Mouse (Mus musculus) lung, embryonic 16.5 days (tissue): ENCODE results near the gene Csnk1d. TPM values are rescaled to one million over a fixed set of nuclear protein-coding genes. Genes with fewer than 3 reads are reported as not detected.

Source experiments
- ATAC-seq: fragments of 200-750 bp; cut with Nextera tagmentation; 2 replicates; pipeline ENCODE4 v1.8.0; 2017; ENCODE audit warnings: low read depth, mild to moderate bottlenecking, moderate library complexity
- H3K27ac ChIP-seq: fragments of 300-500 bp; sonication (generic); 2 replicates; pipeline ENCODE4 v1.5.1; 2014; ENCODE audit warnings: mild to moderate bottlenecking, control low read depth, low read length
- H3K27me3 ChIP-seq: fragments of 300-500 bp; sonication (generic); 2 replicates; pipeline ENCODE4 v1.6.1; 2014; ENCODE audit warnings: low read depth, low read length, mixed read lengths; ENCODE audit not compliant: control insufficient read depth, insufficient read depth
- H3K36me3 ChIP-seq: fragments of 300-500 bp; sonication (generic); 2 replicates; pipeline ENCODE4 v1.6.1; 2014; ENCODE audit warnings: low read length; ENCODE audit not compliant: control insufficient read depth, insufficient read depth
- H3K4me1 ChIP-seq: fragments of 300-500 bp; sonication (generic); replicated peaks from 2 replicates; pipeline ENCODE4 v1.6.1; 2014; ENCODE audit warnings: low read length, mixed read lengths; ENCODE audit not compliant: control insufficient read depth, insufficient read depth
- H3K4me2 ChIP-seq: fragments of 300-500 bp; sonication (generic); 2 replicates; pipeline ENCODE4 v1.6.1; 2014; ENCODE audit warnings: low read depth, low read length, control low read depth
- H3K4me3 ChIP-seq: fragments of 300-500 bp; sonication (generic); 2 replicates; pipeline ENCODE4 v1.5.1; 2014; ENCODE audit warnings: mild to moderate bottlenecking, low read length, control low read depth
- H3K9ac ChIP-seq: fragments of 300-500 bp; sonication (generic); 2 replicates; pipeline ENCODE4 v1.6.1; 2014; ENCODE audit warnings: low read length, control low read depth
- H3K9me3 ChIP-seq: fragments of 300-500 bp; sonication (generic); 2 replicates; pipeline ENCODE4 v1.6.1; 2016; ENCODE audit warnings: low read length; ENCODE audit not compliant: control insufficient read depth
- WGBS: fragments of 180-500 bp; shearing (Covaris S2); extraction: QIAGEN DNeasy Blood & Tissue Kit; methylation state at CpG from one replicate; pipeline ENCODE4 v1.1.7; 2014; 5-methylcytosine and 5-hydroxymethylcytosine counted together
- polyA plus RNA-seq: library from polyadenylated mRNA; unstranded; fragments of >200 nt; fragmentation: Nextera tagmentation; extraction: Ambion mirVana; gene quantifications from 2 replicates; pipeline ENCODE4 v1.2.1, GENCODE M21; 2015

Csnk1d gene
- polyA plus RNA-seq, 1 experiment from 2014 or later: 121 TPM

GRCm38 (mm10) chr11:120938795-120939194 is 52.3 kb downstream of the Csnk1d start:
- WGBS: 29% methylated on average over 4 of the region's 4 CpGs
- Histone ChIP-seq H3K36me3 (no peaks in the 10 kb centered on the region), H3K9ac (no peak overlapping the region), H3K27me3 (no peaks in the 10 kb centered on the region), H3K27ac (no peak overlapping the region), H3K4me3 (no peak overlapping the region), H3K4me1 (no peaks in the 10 kb centered on the region), H3K9me3 (no peaks in the 10 kb centered on the region), H3K4me2 (no peak overlapping the region)
- ATAC-seq: no peak; the same call in 1 of the 2 replicates

- H3K9ac ChIP-seq: no peak overlapping the region
- H3K36me3 ChIP-seq: no peaks in the 10 kb centered on the region
- H3K4me2 ChIP-seq: no peak overlapping the region
- H3K4me1 ChIP-seq: no peaks in the 10 kb centered on the region
- H3K27me3 ChIP-seq: no peaks in the 10 kb centered on the region
- WGBS: 97% methylated on average over 1 of the region's 1 CpGs
- no peak overlapping the region for H3K4me3 ChIP-seq
- no peak for ATAC-seq
- no peaks in the 10 kb centered on the region for H3K9me3 ChIP-seq
- H3K27ac ChIP-seq: no peak overlapping the region
Measured at GRCm38 (mm10) chr11:120937976-120938375, 53.2 kb downstream of the Csnk1d start.

DNA sequence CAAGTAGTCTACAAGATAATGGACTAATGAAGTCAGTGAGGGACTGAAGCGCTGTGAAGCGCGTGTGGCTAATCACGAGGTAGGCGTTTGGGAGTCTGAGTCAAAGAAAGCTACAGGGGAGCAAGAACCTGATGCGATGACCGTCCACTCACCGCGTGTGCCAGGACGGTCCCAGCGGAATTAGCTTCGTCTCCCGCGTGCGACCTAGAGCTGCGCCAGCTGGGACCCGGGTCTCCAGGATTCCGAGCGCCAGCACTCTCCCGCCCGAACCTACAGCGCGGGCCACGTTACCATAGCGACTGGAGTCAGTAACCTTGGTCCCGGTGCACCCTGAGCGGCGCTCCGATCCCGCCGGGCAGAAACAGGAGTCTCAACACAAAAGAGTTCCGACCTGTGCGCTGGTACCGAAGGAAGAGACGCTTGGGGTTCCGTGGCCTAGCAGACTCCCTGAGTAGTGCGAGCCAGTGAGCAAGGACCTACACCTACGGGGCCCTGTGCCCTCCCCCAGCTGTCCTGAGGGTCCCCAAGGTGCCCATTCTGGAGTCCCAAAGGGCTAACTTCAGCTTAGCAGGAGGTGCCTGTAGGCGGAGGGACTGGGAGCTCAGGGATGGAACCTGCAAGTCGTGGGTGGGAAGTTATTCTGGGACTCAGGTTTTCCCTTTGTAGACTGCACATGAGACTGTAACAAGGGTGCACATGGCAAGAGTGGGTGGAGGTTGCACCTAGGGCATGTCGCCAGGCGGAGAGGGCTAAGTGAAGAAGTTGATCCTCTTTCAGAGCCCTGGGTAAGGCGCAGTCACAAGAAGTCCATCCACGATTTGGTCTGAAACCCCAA is 58.3 kb downstream of the Csnk1d start, which contains the start of gene Ccdc57:
Ccdc57 (minus strand) TSS at position 309 of the 835 bp plus-strand sequence.
- ATAC-seq: peak; percentile 96
- WGBS: 10% methylated on average over 44 of the region's 44 CpGs
- no peaks in the 10 kb centered on the region for H3K9me3 ChIP-seq
- H3K4me3 ChIP-seq: peak within 1 kb of the TSS; percentile 80
- no peak within 1 kb of the TSS for H3K27ac ChIP-seq
- peak within 1 kb of the TSS; percentile 64 for H3K9ac ChIP-seq
- peak within 1 kb of the TSS; percentile 58 for H3K4me2 ChIP-seq
- no peaks in the 10 kb centered on the region for H3K27me3 ChIP-seq
- H3K36me3 ChIP-seq: no peaks in the 10 kb centered on the region
- peaks cover 2% of the 10 kb centered on the region; the same call in 1 of the 2 replicates for H3K4me1 ChIP-seq

DNA sequence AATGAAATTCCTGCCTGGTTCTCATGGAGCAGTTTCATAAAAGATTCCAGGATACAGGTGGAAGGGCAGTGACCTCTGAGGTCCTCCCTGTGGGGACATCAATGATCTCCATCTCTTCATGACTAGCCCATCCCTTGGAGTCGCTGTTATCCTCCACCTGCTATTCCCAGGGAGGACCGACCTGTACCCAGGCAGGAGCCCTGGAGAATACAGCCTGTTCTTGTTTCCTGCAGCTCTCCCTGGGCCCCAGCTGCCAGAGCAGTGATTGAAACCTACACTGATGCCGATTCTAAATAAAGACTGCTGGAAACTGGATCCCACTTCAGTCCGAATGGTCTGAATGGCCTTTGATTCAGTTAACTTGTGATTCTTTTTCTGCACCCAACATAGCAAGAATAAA is 59.7 kb downstream of the Csnk1d start:
- Histone ChIP-seq H3K9ac (no peak overlapping the region), H3K36me3 (no peaks in the 10 kb centered on the region), H3K4me3 (no peak overlapping the region), H3K4me1 (peaks cover 2% of the 10 kb centered on the region; the same call in 1 of the 2 replicates), H3K27me3 (no peaks in the 10 kb centered on the region), H3K9me3 (no peaks in the 10 kb centered on the region), H3K27ac (no peak overlapping the region), H3K4me2 (0 out of 2 replicates have a peak overlapping the region, but pooled peaks have one; percentile 58)
- no peak for ATAC-seq
- 95% methylated on average over 4 of the region's 4 CpGs for WGBS

GRCm38 (mm10) chr11:120928468-120928867 is 62.7 kb downstream of the Csnk1d start:
- H3K4me3 ChIP-seq: no peak overlapping the region
- H3K9me3 ChIP-seq: no peaks in the 10 kb centered on the region
- no peak overlapping the region for H3K27ac ChIP-seq
- ATAC-seq: no peak
- 85% methylated on average over 4 of the region's 4 CpGs for WGBS
- H3K9ac ChIP-seq: no peak overlapping the region
- H3K36me3 ChIP-seq: no peaks in the 10 kb centered on the region; the same call in 1 of the 2 replicates
- no peaks in the 10 kb centered on the region for H3K27me3 ChIP-seq
- H3K4me2 ChIP-seq: no peak overlapping the region
- H3K4me1 ChIP-seq: peaks cover 2% of the 10 kb centered on the region; the same call in 1 of the 2 replicates

DNA sequence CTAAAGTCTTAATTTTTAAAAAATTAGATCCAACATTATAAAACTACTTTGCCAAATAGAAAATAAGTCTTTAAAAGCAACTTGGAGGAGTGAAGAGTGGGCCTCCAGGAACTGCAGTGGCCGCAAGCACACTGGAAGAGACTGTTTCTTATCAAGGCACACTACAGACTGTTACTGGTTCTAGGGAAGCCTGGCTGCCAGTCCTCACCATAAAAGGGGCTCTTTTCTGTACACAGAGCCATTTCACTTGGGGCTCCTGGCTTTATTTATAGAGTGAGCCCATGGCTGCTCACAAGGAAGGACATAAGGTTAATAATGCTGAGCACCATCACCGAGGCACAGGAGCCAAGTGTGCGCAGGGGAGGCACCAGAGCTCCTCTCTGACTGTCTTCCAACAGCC is 68.6 kb downstream of the Csnk1d start:
- Histone ChIP-seq H3K9ac (no peak overlapping the region), H3K4me3 (no peak overlapping the region), H3K4me2 (no peak overlapping the region), H3K9me3 (no peaks in the 10 kb centered on the region), H3K36me3 (peaks cover 11% of the 10 kb centered on the region; the same call in 1 of the 2 replicates), H3K27me3 (no peaks in the 10 kb centered on the region), H3K27ac (no peak overlapping the region), H3K4me1 (no peaks in the 10 kb centered on the region)
- WGBS: 90% methylated on average over 3 of the region's 3 CpGs
- no peak for ATAC-seq

DNA sequence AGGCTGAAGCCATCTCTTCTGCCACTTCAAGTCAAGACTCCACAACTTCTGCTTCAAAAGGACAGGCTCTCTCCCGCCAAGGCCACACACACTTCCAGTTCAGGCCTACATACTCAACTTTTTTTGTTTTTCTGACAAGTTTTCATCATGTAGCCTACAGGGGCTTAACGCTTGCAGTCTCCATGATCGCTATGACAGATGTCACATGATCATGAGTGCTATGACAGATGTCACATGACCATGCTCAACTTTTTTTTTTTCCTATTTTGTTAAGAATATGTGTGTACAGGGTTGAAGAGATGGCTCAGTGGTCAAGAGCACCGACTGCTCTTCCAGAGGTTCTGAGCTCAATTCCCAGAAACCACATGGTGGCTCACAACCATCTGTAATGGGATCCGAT is 73.4 kb downstream of the Csnk1d start:
- ATAC-seq: no peak
- WGBS: 95% methylated on average over 5 of the region's 5 CpGs
- H3K36me3 ChIP-seq: peaks cover 18% of the 10 kb centered on the region; the same call in 1 of the 2 replicates

GRCm38 (mm10) chr11:120916477-120916876 is 74.7 kb downstream of the Csnk1d start:
- H3K4me3 ChIP-seq: no peak overlapping the region
- no peaks in the 10 kb centered on the region for H3K27me3 ChIP-seq
- ATAC-seq: no peak
- H3K27ac ChIP-seq: no peak overlapping the region
- H3K9ac ChIP-seq: no peak overlapping the region
- H3K9me3 ChIP-seq: no peaks in the 10 kb centered on the region
- peaks cover 18% of the 10 kb centered on the region; the same call in 1 of the 2 replicates for H3K36me3 ChIP-seq
- no peaks in the 10 kb centered on the region for H3K4me1 ChIP-seq
- WGBS: 58% methylated on average over 3 of the region's 3 CpGs
- no peak overlapping the region for H3K4me2 ChIP-seq

More for the DNA sequence above, 73.4 kb downstream of the Csnk1d start:
- Histone ChIP-seq H3K4me1 (no peaks in the 10 kb centered on the region), H3K27ac (no peak overlapping the region), H3K4me3 (no peak overlapping the region), H3K4me2 (no peak overlapping the region), H3K27me3 (no peaks in the 10 kb centered on the region), H3K9me3 (no peaks in the 10 kb centered on the region), H3K9ac (no peak overlapping the region)

GRCm38 (mm10) chr11:120913796-120914195 is 77.3 kb downstream of the Csnk1d start:
- Histone ChIP-seq H3K9me3 (no peaks in the 10 kb centered on the region), H3K4me2 (no peak overlapping the region), H3K27ac (no peak overlapping the region), H3K4me3 (no peak overlapping the region), H3K4me1 (no peaks in the 10 kb centered on the region), H3K36me3 (peaks cover 9% of the 10 kb centered on the region; the same call in 1 of the 2 replicates), H3K27me3 (no peaks in the 10 kb centered on the region), H3K9ac (no peak overlapping the region)
- WGBS: 97% methylated on average over 4 of the region's 4 CpGs
- no peak for ATAC-seq
